Mouse (Mus musculus): ENCODE measurements at regions not wholly inside any gene's neighbourhood (a gene's known extent, or its start where the extent isn't known, plus 50 kb on each side); places are given as distances from the start of the nearest gene placed in this dataset.

GRCm38 (mm10) chr8:54330106-54330505 lies 199.3 kb upstream of the Asb5 start:
- H3K27me3 ChIP-seq (ENCODE audit: control insufficient read depth, insufficient read depth, low read length), result no peaks in the 10 kb centered on the region
- H3K27ac ChIP-seq (replicated peaks in 1 of 2; ENCODE audit: control insufficient read depth in 1 of 2, insufficient read depth in 1 of 2, low read depth in 2 of 2, low read length in 2 of 2), result no peak overlapping the region
- 67% methylated on average over 1 of the region's 1 CpGs for WGBS
- H3K4me1 ChIP-seq (ENCODE audit: control insufficient read depth in 2 of 2, insufficient read depth in 2 of 2, low read length in 2 of 2), result no peaks in the 10 kb centered on the region
- no peaks in the 10 kb centered on the region for H3K9me3 ChIP-seq (ENCODE audit: control insufficient read depth, low read length)
- no peak overlapping the region for H3K9ac ChIP-seq (ENCODE audit: low read length)
- no peak overlapping the region for H3K4me3 ChIP-seq (ENCODE audit: control insufficient read depth in 1 of 2, insufficient read depth in 1 of 2, low read depth in 1 of 2, low read length in 2 of 2)
- no peaks in the 10 kb centered on the region for H3K36me3 ChIP-seq (ENCODE audit: control insufficient read depth, insufficient read depth, low read length)
- H3K4me2 ChIP-seq (ENCODE audit: low read length), result no peak overlapping the region
- no peak for ATAC-seq (ENCODE audit: insufficient number of reproducible peaks, insufficient read depth, low FRiP score, low read depth)

GRCm38 (mm10) chr8:54331883-54332282 lies 197.5 kb upstream of the Asb5 start:
- Histone ChIP-seq H3K4me1 (ENCODE audit: control insufficient read depth in 2 of 2, insufficient read depth in 2 of 2, low read length in 2 of 2) (no peaks in the 10 kb centered on the region), H3K27ac (replicated peaks in 1 of 2; ENCODE audit: control insufficient read depth in 1 of 2, insufficient read depth in 1 of 2, low read depth in 2 of 2, low read length in 2 of 2) (no peak overlapping the region), H3K27me3 (ENCODE audit: control insufficient read depth, insufficient read depth, low read length) (no peaks in the 10 kb centered on the region), H3K36me3 (ENCODE audit: control insufficient read depth, insufficient read depth, low read length) (no peaks in the 10 kb centered on the region), H3K9me3 (ENCODE audit: control insufficient read depth, low read length) (no peaks in the 10 kb centered on the region), H3K4me3 (ENCODE audit: control insufficient read depth in 1 of 2, insufficient read depth in 1 of 2, low read depth in 1 of 2, low read length in 2 of 2) (no peak overlapping the region), H3K9ac (ENCODE audit: low read length) (no peak overlapping the region), H3K4me2 (ENCODE audit: low read length) (no peak overlapping the region)
- WGBS, result 41% methylated on average over 1 of the region's 1 CpGs
- no peak for ATAC-seq (ENCODE audit: insufficient number of reproducible peaks, insufficient read depth, low FRiP score, low read depth)

GRCm38 (mm10) chr8:54351123-54351522 lies 178.3 kb upstream of the Asb5 start:
- no peak overlapping the region for H3K4me3 ChIP-seq (ENCODE audit: control insufficient read depth in 1 of 2, insufficient read depth in 1 of 2, low read depth in 1 of 2, low read length in 2 of 2)
- H3K27ac ChIP-seq (replicated peaks in 1 of 2; ENCODE audit: control insufficient read depth in 1 of 2, insufficient read depth in 1 of 2, low read depth in 2 of 2, low read length in 2 of 2), result no peak overlapping the region
- H3K4me2 ChIP-seq (ENCODE audit: low read length), result no peak overlapping the region
- no peak for ATAC-seq (ENCODE audit: insufficient number of reproducible peaks, insufficient read depth, low FRiP score, low read depth)
- no peaks in the 10 kb centered on the region for H3K27me3 ChIP-seq (ENCODE audit: control insufficient read depth, insufficient read depth, low read length)
- WGBS, result 82% methylated on average over 6 of the region's 6 CpGs
- H3K9ac ChIP-seq (ENCODE audit: low read length), result no peak overlapping the region
- H3K36me3 ChIP-seq (ENCODE audit: control insufficient read depth, insufficient read depth, low read length), result no peaks in the 10 kb centered on the region
- H3K4me1 ChIP-seq (ENCODE audit: control insufficient read depth in 2 of 2, insufficient read depth in 2 of 2, low read length in 2 of 2), result no peaks in the 10 kb centered on the region
- no peaks in the 10 kb centered on the region for H3K9me3 ChIP-seq (ENCODE audit: control insufficient read depth, low read length)

- H3K27me3 ChIP-seq (ENCODE audit: control insufficient read depth, insufficient read depth, low read length), result no peaks in the 10 kb centered on the region
- H3K4me3 ChIP-seq (ENCODE audit: control insufficient read depth in 1 of 2, insufficient read depth in 1 of 2, low read depth in 1 of 2, low read length in 2 of 2), result no peak overlapping the region
- no peaks in the 10 kb centered on the region for H3K9me3 ChIP-seq (ENCODE audit: control insufficient read depth, low read length)
- no peak overlapping the region for H3K9ac ChIP-seq (ENCODE audit: low read length)
- H3K4me1 ChIP-seq (ENCODE audit: control insufficient read depth in 2 of 2, insufficient read depth in 2 of 2, low read length in 2 of 2), result peaks cover 0 to 9% of the 10 kb centered on the region in 2 experiments; a peak in 2 of 4 replicates
- 0 out of 2 replicates have a peak overlapping the region, but pooled peaks have one; percentile 10 for H3K4me2 ChIP-seq (ENCODE audit: low read length)
- WGBS, result 3% methylated on average over 3 of the region's 3 CpGs
- ATAC-seq (ENCODE audit: insufficient number of reproducible peaks, insufficient read depth, low FRiP score, low read depth), result no peak
- no peak overlapping the region for H3K27ac ChIP-seq (replicated peaks in 1 of 2; ENCODE audit: control insufficient read depth in 1 of 2, insufficient read depth in 1 of 2, low read depth in 2 of 2, low read length in 2 of 2)
- H3K36me3 ChIP-seq (ENCODE audit: control insufficient read depth, insufficient read depth, low read length), result no peaks in the 10 kb centered on the region
These were observed 167.7 kb upstream of the Asb5 start for GRCm38 (mm10) chr8:54361716-54362115.

GRCm38 (mm10) chr8:54370501-54370900 lies 158.9 kb upstream of the Asb5 start:
- no peak overlapping the region for H3K9ac ChIP-seq (ENCODE audit: low read length)
- no peaks in the 10 kb centered on the region for H3K36me3 ChIP-seq (ENCODE audit: control insufficient read depth, insufficient read depth, low read length)
- ATAC-seq (ENCODE audit: insufficient number of reproducible peaks, insufficient read depth, low FRiP score, low read depth), result no peak
- no peak overlapping the region for H3K4me3 ChIP-seq (ENCODE audit: control insufficient read depth in 1 of 2, insufficient read depth in 1 of 2, low read depth in 1 of 2, low read length in 2 of 2)
- no peaks in the 10 kb centered on the region for H3K27me3 ChIP-seq (ENCODE audit: control insufficient read depth, insufficient read depth, low read length)
- no peak overlapping the region for H3K4me2 ChIP-seq (ENCODE audit: low read length)
- 81% methylated on average over 4 of the region's 4 CpGs for WGBS
- 0 out of 4 replicates have a peak, but pooled peaks cover 0 to 3% of the 10 kb centered on the region in 2 experiments for H3K4me1 ChIP-seq (ENCODE audit: control insufficient read depth in 2 of 2, insufficient read depth in 2 of 2, low read length in 2 of 2)
- no peaks in the 10 kb centered on the region for H3K9me3 ChIP-seq (ENCODE audit: control insufficient read depth, low read length)
- H3K27ac ChIP-seq (replicated peaks in 1 of 2; ENCODE audit: control insufficient read depth in 1 of 2, insufficient read depth in 1 of 2, low read depth in 2 of 2, low read length in 2 of 2), result no peak overlapping the region

- Histone ChIP-seq H3K9me3 (ENCODE audit: control insufficient read depth, low read length) (no peaks in the 10 kb centered on the region), H3K4me3 (ENCODE audit: control insufficient read depth in 1 of 2, insufficient read depth in 1 of 2, low read depth in 1 of 2, low read length in 2 of 2) (no peak overlapping the region), H3K4me1 (ENCODE audit: control insufficient read depth in 2 of 2, insufficient read depth in 2 of 2, low read length in 2 of 2) (0 out of 4 replicates have a peak, but pooled peaks cover 0 to 4% of the 10 kb centered on the region in 2 experiments), H3K4me2 (ENCODE audit: low read length) (no peak overlapping the region), H3K36me3 (ENCODE audit: control insufficient read depth, insufficient read depth, low read length) (no peaks in the 10 kb centered on the region), H3K27me3 (ENCODE audit: control insufficient read depth, insufficient read depth, low read length) (no peaks in the 10 kb centered on the region), H3K9ac (ENCODE audit: low read length) (no peak overlapping the region), H3K27ac (replicated peaks in 1 of 2; ENCODE audit: control insufficient read depth in 1 of 2, insufficient read depth in 1 of 2, low read depth in 2 of 2, low read length in 2 of 2) (no peak overlapping the region)
- WGBS, result 22% methylated on average over 2 of the region's 2 CpGs
- ATAC-seq (ENCODE audit: insufficient number of reproducible peaks, insufficient read depth, low FRiP score, low read depth), result no peak
These were observed 158.3 kb upstream of the Asb5 start for GRCm38 (mm10) chr8:54371073-54371472.

GRCm38 (mm10) chr8:54372921-54373320 lies 156.5 kb upstream of the Asb5 start:
- Histone ChIP-seq H3K4me1 (ENCODE audit: control insufficient read depth in 2 of 2, insufficient read depth in 2 of 2, low read length in 2 of 2) (0 out of 4 replicates have a peak, but pooled peaks cover 0 to 4% of the 10 kb centered on the region in 2 experiments), H3K4me3 (ENCODE audit: control insufficient read depth in 1 of 2, insufficient read depth in 1 of 2, low read depth in 1 of 2, low read length in 2 of 2) (no peak overlapping the region), H3K4me2 (ENCODE audit: low read length) (no peak overlapping the region), H3K9ac (ENCODE audit: low read length) (no peak overlapping the region), H3K27me3 (ENCODE audit: control insufficient read depth, insufficient read depth, low read length) (no peaks in the 10 kb centered on the region), H3K27ac (replicated peaks in 1 of 2; ENCODE audit: control insufficient read depth in 1 of 2, insufficient read depth in 1 of 2, low read depth in 2 of 2, low read length in 2 of 2) (no peak overlapping the region), H3K9me3 (ENCODE audit: control insufficient read depth, low read length) (no peaks in the 10 kb centered on the region), H3K36me3 (ENCODE audit: control insufficient read depth, insufficient read depth, low read length) (no peaks in the 10 kb centered on the region)
- no peak for ATAC-seq (ENCODE audit: insufficient number of reproducible peaks, insufficient read depth, low FRiP score, low read depth)
- 89% methylated on average over 1 of the region's 1 CpGs for WGBS

Measured in heart, embryonic 14.5 days (tissue).